Comparison of ENCODE assay signal across 26 mouse cellular contexts in genomic region chr3:152694950-152695349, GRCm38 (mm10). TPM values are rescaled to one million over a fixed set of nuclear protein-coding genes. Genes with fewer than 3 reads are reported as not detected.
"Had no signal": no experiment of that assay in that cellular context is flagged by ENCODE, and none has a peak within 500 bp of the region (broad histone marks: within the 10 kb centered on the region; RNA-seq: fewer than 3 reads in every experiment).

No protein-coding gene starts in this region.

- DNase-seq: cerebellum, adult 9-10 months; cerebellum, adult 9-11 months; cerebellum, postnatal 10 days; cerebellum, postnatal 14 days; cerebellum, postnatal 25 days; cerebellum, postnatal 36 days; embryo, embryonic 11 days; forebrain, postnatal 0 days; gastrocnemius, adult 2 months; gastrocnemius, postnatal 10 days; gastrocnemius, postnatal 14 days; gastrocnemius, postnatal 25 days; gastrocnemius, postnatal 36 days; heart, adult 18-20 months; heart, adult 2 months had no signal

- H3K36me3 ChIP-seq: embryonic facial prominence, embryonic 10.5 days; embryonic facial prominence, embryonic 12.5 days; embryonic facial prominence, embryonic 13.5 days; embryonic facial prominence, embryonic 15.5 days; forebrain, embryonic 10.5 days; forebrain, embryonic 12.5 days; forebrain, embryonic 15.5 days had no signal

- H3K4me2 ChIP-seq: embryonic facial prominence, embryonic 12.5 days; embryonic facial prominence, embryonic 13.5 days; embryonic facial prominence, embryonic 15.5 days; forebrain, embryonic 12.5 days; forebrain, embryonic 13.5 days; forebrain, embryonic 15.5 days had no signal

- H3K4me3 ChIP-seq: embryonic facial prominence, embryonic 10.5 days; embryonic facial prominence, embryonic 12.5 days; embryonic facial prominence, embryonic 13.5 days; embryonic facial prominence, embryonic 15.5 days; erythroblast, embryonic 14.5 days; forebrain, embryonic 10.5 days; forebrain, embryonic 12.5 days; forebrain, embryonic 13.5 days; forebrain, embryonic 15.5 days; gastrocnemius, adult 2 months; heart, adult 2 months had no signal

- H3K4me1 ChIP-seq: embryonic facial prominence, embryonic 12.5 days; embryonic facial prominence, embryonic 13.5 days; embryonic facial prominence, embryonic 15.5 days; forebrain, embryonic 10.5 days; forebrain, embryonic 12.5 days; forebrain, embryonic 13.5 days; forebrain, embryonic 15.5 days had no signal

- H3K9ac ChIP-seq: embryonic facial prominence, embryonic 12.5 days; embryonic facial prominence, embryonic 13.5 days; embryonic facial prominence, embryonic 15.5 days; forebrain, embryonic 12.5 days; forebrain, embryonic 13.5 days; forebrain, embryonic 15.5 days; forebrain, postnatal 0 days had no signal

- H3K27me3 ChIP-seq: embryonic facial prominence, embryonic 12.5 days; embryonic facial prominence, embryonic 13.5 days; embryonic facial prominence, embryonic 15.5 days; forebrain, embryonic 12.5 days; forebrain, embryonic 13.5 days; forebrain, embryonic 15.5 days had no signal

- H3K27ac ChIP-seq: embryonic facial prominence, embryonic 10.5 days; embryonic facial prominence, embryonic 12.5 days; embryonic facial prominence, embryonic 13.5 days; embryonic facial prominence, embryonic 15.5 days; forebrain, embryonic 10.5 days; forebrain, embryonic 12.5 days; forebrain, embryonic 13.5 days; forebrain, embryonic 15.5 days; gastrocnemius, adult 2 months; heart, adult 2 months had no signal

- H3K9me3 ChIP-seq: embryonic facial prominence, embryonic 10.5 days; embryonic facial prominence, embryonic 12.5 days; embryonic facial prominence, embryonic 13.5 days; embryonic facial prominence, embryonic 15.5 days; forebrain, embryonic 10.5 days; forebrain, embryonic 12.5 days; forebrain, embryonic 13.5 days; forebrain, embryonic 15.5 days had no signal

RNA-seq across cellular contexts. Expression of gene Ak5, which starts 26.8 kb away (rescaled TPM):
- total RNA-seq: common myeloid progenitor, adult 5-6 weeks; granulocyte monocyte progenitor cell, adult 5-6 weeks; heart, adult 18-20 months; heart, adult 2 months had no signal
- polyA plus RNA-seq: erythroblast, embryonic 14.5 days had no signal
